Mouse (Mus musculus) embryonic fibroblast, embryonic 13.5 days (primary cell): Measurements from ENCODE around the gene Negr1.

Experiments used
- CTCF ChIP-seq: IDR thresholded peaks from 2 replicates; pipeline ENCODE4 v1.5.1; 2011; ENCODE audit warnings: mild to moderate bottlenecking, control low read depth, low read length, moderate library complexity, borderline replicate concordance; ENCODE audit not compliant: insufficient read depth
- POLR2A ChIP-seq: IDR thresholded peaks from 2 replicates; pipeline ENCODE4 v1.6.1; 2011; ENCODE audit warnings: low read depth, mild to moderate bottlenecking, control low read depth, low read length, moderate library complexity

DNA sequence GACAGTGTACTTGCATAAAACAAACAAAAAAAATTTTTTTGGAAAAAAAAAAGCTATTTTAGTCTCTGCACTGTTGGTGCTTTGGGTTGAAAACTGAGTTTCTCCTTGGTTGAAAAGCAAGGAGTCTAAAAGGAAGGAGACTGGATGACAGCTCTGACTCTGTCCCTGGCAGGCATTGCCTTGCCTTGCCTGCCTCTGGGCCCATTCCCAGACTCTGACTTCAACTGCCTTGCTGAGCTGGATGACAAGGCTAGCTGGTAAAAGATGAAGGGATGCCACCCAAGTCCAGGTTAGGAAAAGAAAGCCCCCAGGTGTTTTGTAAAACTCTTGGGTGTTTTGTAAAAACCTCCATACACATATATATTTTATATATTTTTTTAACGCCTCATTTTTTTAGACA is 712.5 kb downstream of the Negr1 start:
- TF ChIP-seq CTCF (no peak), POLR2A (no peak)
